Mouse (Mus musculus) cerebellum, postnatal 4 days (tissue): Measurements from ENCODE around the gene Slf2.

Source experiments
- DNase-seq, 2 experiments: peaks; one replicate each; pipeline ENCODE4 v3.0.0; 2022; ENCODE audit warnings: low spot score in 2 of 2, mixed read lengths in 1 of 2

Gene Slf2

GRCm38 (mm10) chr19:44907851-44908690, 22.9 kb upstream of the Slf2 start:
- DNase-seq = no peak

GRCm38 (mm10) chr19:44908836-44909460, 22.0 kb upstream of the Slf2 start:
- no peak for DNase-seq

GRCm38 (mm10) chr19:44914481-44915249, 16.3 kb upstream of the Slf2 start:
- DNase-seq = no peak

- DNase-seq = no peak
Observed at GRCm38 (mm10) chr19:44918171-44918570, 12.8 kb upstream of the Slf2 start.

- DNase-seq = no peak
Observed at GRCm38 (mm10) chr19:44921466-44922139, 9.3 kb upstream of the Slf2 start.

- no peak for DNase-seq
Observed at GRCm38 (mm10) chr19:44922521-44922920, 8.4 kb upstream of the Slf2 start.

GRCm38 (mm10) chr19:44924699-44925098, 6.3 kb upstream of the Slf2 start:
- no peak for DNase-seq

GRCm38 (mm10) chr19:44926781-44927180, 4.2 kb upstream of the Slf2 start:
- DNase-seq = no peak

GRCm38 (mm10) chr19:44927250-44927649, 3.7 kb upstream of the Slf2 start:
- DNase-seq = no peak

GRCm38 (mm10) chr19:44928185-44928584, 2.8 kb upstream of the Slf2 start:
- DNase-seq = no peak

GRCm38 (mm10) chr19:44929251-44929650, 1.7 kb upstream of the Slf2 start:
- DNase-seq = no peak

- DNase-seq = no peak
Observed at GRCm38 (mm10) chr19:44929663-44930062, 1.3 kb upstream of the Slf2 start.

GRCm38 (mm10) chr19:44930122-44930521, 829 bp upstream of the Slf2 start:
- DNase-seq = no peak

- peak in 1 of 2 experiments; percentile 82 for DNase-seq
Observed at GRCm38 (mm10) chr19:44931454-44931759, 456 bp downstream of the Slf2 start.

- no peak for DNase-seq
Observed at GRCm38 (mm10) chr19:44932051-44932450, 1.1 kb downstream of the Slf2 start.

GRCm38 (mm10) chr19:44933136-44933535, 2.2 kb downstream of the Slf2 start:
- DNase-seq = no peak

- DNase-seq = no peak
Observed at GRCm38 (mm10) chr19:44959633-44960032, 28.7 kb downstream of the Slf2 start.

- no peak for DNase-seq
Observed at GRCm38 (mm10) chr19:44965978-44966377, 35.0 kb downstream of the Slf2 start.

- DNase-seq = no peak
Observed at GRCm38 (mm10) chr19:44968329-44968728, 37.4 kb downstream of the Slf2 start.

- no peak for DNase-seq
Observed at GRCm38 (mm10) chr19:44976636-44977035, 45.7 kb downstream of the Slf2 start.

- no peak for DNase-seq
Observed at GRCm38 (mm10) chr19:44977148-44977547, 46.2 kb downstream of the Slf2 start.

- no peak for DNase-seq
Observed at GRCm38 (mm10) chr19:44980787-44981186, 49.8 kb downstream of the Slf2 start.
